Mouse (Mus musculus): Measurements from ENCODE around the gene Ralgps2. TPM values are rescaled to one million over a fixed set of nuclear protein-coding genes. Genes with fewer than 3 reads are reported as not detected.

Gene Ralgps2
- total and polyA plus RNA-seq, 3 experiments: 7.8 to 16.4 TPM; not detected in 1

- no peaks in the 10 kb centered on the region for H3K9me3 ChIP-seq (replicated peaks; ENCODE audit: insufficient read depth, low read length)
- H3K4me3 ChIP-seq (ENCODE audit: control insufficient read depth in 1 of 2, insufficient read depth in 1 of 2, low read depth in 2 of 2, low read length in 2 of 2): no peak overlapping the region; a peak in 1 of 4 replicates
- H3K9ac ChIP-seq (ENCODE audit: control insufficient read depth, low read depth, low read length, poor library complexity, severe bottlenecking): no peak overlapping the region
- TF ChIP-seq MAX (IDR thresholded peaks at IDR 0.05; ENCODE audit: low read length) (no peak), GATA1 (IDR thresholded peaks at IDR 0.05; ENCODE audit: low read depth, low read length) (peak; percentile 33; the same call in 1 of the 2 replicates), EP300 (IDR thresholded peaks at IDR 0.05; ENCODE audit: low read depth in 1 of 2, low read length in 2 of 2) (peak; percentile 61; a peak in 3 of 4 replicates), SIN3A (IDR thresholded peaks at IDR 0.05; ENCODE audit: low read length) (0 out of 2 replicates have a peak, but pooled peaks have one; percentile 27), POLR2A (IDR thresholded peaks at IDR 0.05; ENCODE audit: control insufficient read depth in 1 of 2, insufficient read depth in 1 of 2, low read depth in 1 of 2, low read length in 2 of 2, poor library complexity in 1 of 2) (no peak), NELFE (IDR thresholded peaks at IDR 0.05; ENCODE audit: low read depth, low read length) (no peak), TAL1 (IDR thresholded peaks at IDR 0.05; ENCODE audit: low read length) (peak; percentile 36), RAD21 (IDR thresholded peaks at IDR 0.05; ENCODE audit: low read depth, low read length) (no peak), SMC3 (IDR thresholded peaks at IDR 0.05; ENCODE audit: low read depth, low read length) (no peak)
- no peaks in the 10 kb centered on the region for H3K79me2 ChIP-seq (ENCODE audit: control insufficient read depth, insufficient read depth, low read length, poor library complexity)
- H3K36me3 ChIP-seq (ENCODE audit: control insufficient read depth in 1 of 2, insufficient read depth in 2 of 2, low read length in 2 of 2): peaks cover 0 to 29% of the 10 kb centered on the region in 2 experiments; a peak in 2 of 4 replicates
- no peaks in the 10 kb centered on the region for H3K27me3 ChIP-seq (ENCODE audit: control insufficient read depth in 1 of 2, insufficient read depth in 2 of 2, low read length in 2 of 2)
- H3K27ac ChIP-seq (ENCODE audit: control insufficient read depth, low read depth, low read length): peak overlapping the region; percentile 18; the same call in 1 of the 2 replicates
- peaks cover 24 to 34% of the 10 kb centered on the region in 2 experiments for H3K4me1 ChIP-seq (ENCODE audit: control insufficient read depth in 1 of 2, insufficient read depth in 2 of 2, low read length in 2 of 2)
- DNase-seq (ENCODE audit: low read depth, low spot score): peak; percentile 29
Observed at GRCm38 (mm10) chr1:156987576-156987975, 48.1 kb upstream of the Ralgps2 start.

- peak overlapping the region; percentile 83 for H3K27ac ChIP-seq (ENCODE audit: control insufficient read depth, low read depth, low read length)
- peaks cover 25 to 38% of the 10 kb centered on the region in 2 experiments for H3K4me1 ChIP-seq (ENCODE audit: control insufficient read depth in 1 of 2, insufficient read depth in 2 of 2, low read length in 2 of 2)
- no peaks in the 10 kb centered on the region for H3K9me3 ChIP-seq (replicated peaks; ENCODE audit: insufficient read depth, low read length)
- peak overlapping the region; percentile 56 for H3K9ac ChIP-seq (ENCODE audit: control insufficient read depth, low read depth, low read length, poor library complexity, severe bottlenecking)
- H3K79me2 ChIP-seq (ENCODE audit: control insufficient read depth, insufficient read depth, low read length, poor library complexity): no peaks in the 10 kb centered on the region
- H3K27me3 ChIP-seq (ENCODE audit: control insufficient read depth in 1 of 2, insufficient read depth in 2 of 2, low read length in 2 of 2): no peaks in the 10 kb centered on the region
- H3K36me3 ChIP-seq (ENCODE audit: control insufficient read depth in 1 of 2, insufficient read depth in 2 of 2, low read length in 2 of 2): peaks cover 0 to 31% of the 10 kb centered on the region in 2 experiments; a peak in 2 of 4 replicates
- peak; percentile 62 for DNase-seq (ENCODE audit: low read depth, low spot score)
- H3K4me3 ChIP-seq (ENCODE audit: control insufficient read depth in 1 of 2, insufficient read depth in 1 of 2, low read depth in 2 of 2, low read length in 2 of 2): peak overlapping the region; percentile 13 to 25; a peak in 3 of 4 replicates
- TF ChIP-seq SIN3A (IDR thresholded peaks at IDR 0.05; ENCODE audit: low read length) (0 out of 2 replicates have a peak, but pooled peaks have one; percentile 3), CTCF (IDR thresholded peaks at IDR 0.05 in 2 of 3, conservative IDR thresholded peaks at IDR 0.05 in 1 of 3; ENCODE audit: control insufficient read depth in 1 of 3, insufficient read depth in 1 of 3, low read depth in 2 of 3, low read length in 3 of 3, poor library complexity in 1 of 3, severe bottlenecking in 1 of 3) (no peak), MYC (IDR thresholded peaks at IDR 0.05; ENCODE audit: low read depth, low read length) (peak; percentile 34; the same call in 1 of the 2 replicates), ZNF384 (IDR thresholded peaks at IDR 0.05; ENCODE audit: low read depth, low read length) (peak; percentile 77), GATA1 (IDR thresholded peaks at IDR 0.05; ENCODE audit: low read depth, low read length) (peak; percentile 25; the same call in 1 of the 2 replicates), RCOR1 (IDR thresholded peaks at IDR 0.05; ENCODE audit: low read depth, low read length) (no peak), ETS1 (IDR thresholded peaks at IDR 0.05; ENCODE audit: low read depth, low read length) (0 out of 2 replicates have a peak, but pooled peaks have one; percentile 4), EP300 (IDR thresholded peaks at IDR 0.05; ENCODE audit: low read depth in 1 of 2, low read length in 2 of 2) (peak in 1 of 2 experiments; percentile 60; a peak in 2 of 4 replicates), USF2 (IDR thresholded peaks at IDR 0.05; ENCODE audit: borderline replicate concordance in 1 of 2, insufficient read depth in 1 of 2, low read depth in 1 of 2, low read length in 2 of 2) (no peak), TBP (IDR thresholded peaks at IDR 0.05; ENCODE audit: low read depth, low read length) (0 out of 2 replicates have a peak, but pooled peaks have one; percentile 17), POLR2A (IDR thresholded peaks at IDR 0.05; ENCODE audit: control insufficient read depth in 1 of 2, insufficient read depth in 1 of 2, low read depth in 1 of 2, low read length in 2 of 2, poor library complexity in 1 of 2) (0 out of 4 replicates have a peak, but pooled peaks of 1 of the 2 experiments have one; percentile 27)
Observed at GRCm38 (mm10) chr1:156986641-156987345, 47.4 kb upstream of the Ralgps2 start.
